Mouse (Mus musculus) common myeloid progenitor, adult 5-6 weeks (primary cell): ENCODE results near the gene Asb18. TPM values are rescaled to one million over a fixed set of nuclear protein-coding genes. Genes with fewer than 3 reads are reported as not detected.
A peak's percentile ranks its signal among the peaks of the same experiment; 100 is the strongest.

Source experiments
- ATAC-seq: replicated peaks from 2 replicates; pipeline ENCODE4 v1.8.0; 2016; ENCODE audit warnings: low read depth, mild to moderate bottlenecking, moderate TSS enrichment, inconsistent platforms; ENCODE audit not compliant: poor library complexity, severe bottlenecking
- total RNA-seq: library from RNA; stranded (forward); fragments of 200-1000, 187-1606 nt; gene quantifications from 2 replicates; pipeline ENCODE4 v1.2.3, GENCODE M21; 2017

Gene Asb18
- total RNA-seq, 1 experiment from 2014 or later, result not detected

DNA sequence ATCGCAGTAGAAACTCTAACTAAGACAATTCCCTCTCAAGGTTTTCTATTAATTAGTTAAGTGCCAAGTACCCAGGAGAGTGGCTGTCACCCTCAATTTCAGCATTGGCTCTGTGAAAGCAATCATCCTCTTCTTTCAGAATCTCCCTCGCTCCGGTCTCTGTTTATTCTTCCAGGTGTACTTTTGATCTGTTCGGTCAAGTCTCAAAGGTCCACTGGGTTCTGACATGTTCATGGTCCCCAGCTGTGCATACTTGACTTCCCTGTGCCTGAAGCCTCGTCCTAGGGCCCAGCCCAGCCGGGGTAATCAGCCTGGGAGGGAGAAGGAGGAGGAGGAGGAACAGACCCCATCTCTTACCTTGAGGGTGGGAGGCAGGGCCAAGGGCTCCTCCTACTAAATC, 95.3 kb downstream of the Asb18 start:
- no peak for ATAC-seq

DNA sequence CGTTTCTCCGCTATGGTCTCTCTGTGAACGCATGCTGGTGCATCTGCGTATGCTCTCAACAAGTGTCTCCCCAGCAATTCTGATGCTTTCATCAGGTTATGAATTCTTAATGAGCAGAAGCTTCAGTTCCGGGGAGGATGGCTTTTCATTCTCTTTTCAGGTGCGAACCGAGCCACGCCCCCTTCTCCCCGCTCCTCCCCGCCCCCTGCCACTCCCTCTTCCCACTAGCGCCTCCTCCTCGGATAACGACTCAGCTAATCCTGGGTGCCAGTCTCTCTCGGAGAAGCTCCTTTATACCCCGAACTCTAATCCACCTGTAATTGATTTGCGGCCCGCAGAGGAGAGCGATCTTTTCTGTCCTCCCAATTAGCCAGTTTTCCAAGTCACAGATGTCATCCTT, 96.4 kb downstream of the Asb18 start:
- ATAC-seq, result no peak

DNA sequence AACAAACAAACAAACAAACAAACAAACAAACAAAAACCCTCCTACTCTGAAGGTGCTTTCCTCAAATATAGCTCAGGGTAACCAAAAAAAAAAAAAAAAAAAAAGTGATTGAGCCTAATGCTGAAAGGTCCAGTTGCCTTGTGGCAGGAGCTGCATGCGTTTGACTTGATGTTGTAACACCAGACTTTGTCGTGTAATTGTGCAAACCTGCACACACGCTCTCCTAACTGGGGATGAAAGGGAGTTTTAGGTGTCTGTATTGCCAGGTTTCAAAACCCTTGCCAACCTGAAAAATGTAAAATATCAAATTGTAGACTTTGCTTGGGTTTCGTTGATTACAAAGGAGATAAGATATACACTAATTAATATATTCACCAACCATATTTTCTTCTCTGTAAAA, 100.9 kb downstream of the Asb18 start:
- ATAC-seq, result no peak

DNA sequence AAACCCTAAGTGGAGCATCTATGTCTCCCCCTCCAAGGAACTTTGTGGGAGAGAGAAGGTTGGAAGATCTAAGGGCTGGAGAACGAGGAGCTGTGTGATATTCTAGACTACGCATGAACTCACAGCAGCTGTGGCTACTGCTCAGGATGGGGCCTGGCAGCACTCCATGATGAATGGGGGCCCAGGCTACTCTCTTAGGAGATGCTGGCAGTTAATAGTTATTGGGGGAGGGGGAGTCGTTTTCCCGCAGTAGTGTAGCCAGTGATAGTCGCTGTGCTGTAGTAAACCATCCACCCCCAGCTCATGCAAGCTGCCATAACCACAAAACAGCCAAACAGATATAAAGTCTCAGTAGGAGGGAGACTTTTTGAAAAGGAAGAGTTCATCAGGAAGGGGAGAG, 102.1 kb downstream of the Asb18 start:
- ATAC-seq, result no peak

DNA sequence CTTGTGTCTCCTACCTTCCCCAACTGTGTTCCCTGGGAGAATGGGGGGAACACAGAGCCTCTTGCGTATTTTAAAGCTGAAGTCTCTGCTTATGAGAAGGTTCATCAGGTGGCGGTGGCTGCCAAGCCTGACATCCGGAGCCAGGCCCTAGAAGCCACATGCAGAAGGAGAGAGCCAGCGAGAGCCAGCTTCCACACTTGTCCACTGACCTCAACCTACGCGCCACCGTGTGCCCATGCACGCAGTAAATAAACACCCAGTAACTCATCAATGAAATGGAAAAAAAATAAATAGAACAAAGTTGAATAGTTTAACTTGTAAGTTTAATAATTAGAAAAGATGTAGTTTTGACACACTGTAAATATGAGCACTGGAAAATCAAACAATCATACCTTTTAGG, 104.7 kb downstream of the Asb18 start:
- no peak for ATAC-seq

GRCm38 (mm10) chr1:89902641-89903040, 111.8 kb downstream of the Asb18 start:
- ATAC-seq, result no peak

DNA sequence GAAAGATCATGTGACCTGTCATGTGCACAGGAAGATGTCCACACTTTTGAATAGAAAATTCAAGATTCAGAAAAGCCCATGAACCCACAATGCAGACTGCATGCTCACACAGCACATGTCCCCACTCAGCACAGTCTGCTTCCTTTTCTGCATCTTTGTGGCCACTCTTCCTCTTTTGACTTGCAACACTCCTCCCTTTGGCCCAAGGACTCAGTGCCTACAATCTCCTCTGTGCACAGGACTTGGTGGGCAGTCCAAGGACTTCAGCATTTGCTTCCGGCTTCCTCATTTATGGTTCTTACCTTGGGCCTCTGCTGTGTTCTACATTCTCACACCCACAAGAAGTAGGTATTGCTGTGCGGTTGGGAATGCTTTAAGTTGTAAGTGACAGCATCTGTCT, 112.2 kb downstream of the Asb18 start:
- peak; percentile 76 for ATAC-seq

DNA sequence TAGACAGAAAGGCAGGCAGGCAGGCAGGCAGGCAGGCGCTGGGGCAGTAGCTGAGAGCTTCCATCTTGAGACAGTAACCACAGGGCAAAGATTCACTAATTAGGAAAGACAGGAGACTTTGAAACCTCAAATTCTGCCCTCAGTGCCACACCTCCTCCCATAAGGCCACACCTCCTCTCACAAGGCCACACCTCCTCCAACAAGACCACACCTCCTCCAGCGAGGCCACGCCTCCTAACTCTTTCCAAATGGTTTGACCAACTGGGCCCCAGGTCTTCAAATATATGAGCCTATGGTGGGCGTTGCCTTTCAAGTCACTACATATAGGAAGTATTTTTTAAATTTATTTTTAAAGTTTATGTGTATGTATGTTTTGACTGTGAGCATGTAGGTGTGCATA, 113.1 kb downstream of the Asb18 start:
- ATAC-seq, result no peak

Other genes with a start within 250 kb of the Asb18 start
- gene Gbx2, start 83.5 kb downstream of the Asb18 start, total RNA-seq, result 4.7 and 8.2 TPM in 2 replicates
- gene Iqca, start 138.7 kb upstream of the Asb18 start, total RNA-seq, result not detected in 2 replicates
- not detected in 2 replicates for gene Ackr3, start 189.3 kb upstream of the Asb18 start, total RNA-seq